8 mouse cellular contexts compared by ENCODE assay signal in the genomic region with DNA sequence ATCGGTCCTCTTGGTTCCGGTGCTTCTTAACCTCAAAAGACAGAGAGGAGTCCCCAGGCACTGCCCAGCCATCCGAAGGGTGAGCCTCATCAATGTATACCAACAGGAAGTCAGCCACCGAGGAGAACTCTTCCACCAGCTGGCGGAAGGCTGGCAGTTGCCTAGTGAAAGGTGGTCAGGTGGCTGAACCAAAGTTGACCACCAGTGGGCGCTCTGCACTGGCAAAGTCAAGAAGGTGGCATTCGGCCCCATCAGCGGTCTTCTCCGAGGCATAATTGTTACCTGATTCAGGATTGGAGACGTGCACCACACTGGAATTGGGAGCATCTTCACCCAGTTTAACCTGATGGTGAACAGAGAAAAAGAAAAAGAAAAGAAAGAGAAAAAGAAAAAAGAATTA. TPM values are rescaled to one million over a fixed set of nuclear protein-coding genes. Genes with fewer than 3 reads are reported as not detected.
DNase-seq lines count a peak whose midpoint lies in the region; ATAC-seq and TF ChIP-seq lines count a peak whose summit lies in the region.

No protein-coding gene starts in this region.

- peak; percentile 15 for DNase-seq in forebrain, embryonic 14.5 days (ENCODE audit: low spot score)
- peak; percentile 14 for DNase-seq in c-Kit-positive CD71-positive TER-119-positive erythroid progenitor cells, embryonic 14.5 days (ENCODE audit: low spot score)
- peak; percentile 40 to 42 for DNase-seq in frontal cortex, postnatal 36 days (ENCODE audit: low spot score in 2 of 2)
- DNase-seq in layer of hippocampus, adult 2 months (ENCODE audit: low spot score in 2 of 2), result peak; percentile 7 to 45
- peak; percentile 68 for DNase-seq in splenic B cell, adult 2 months (ENCODE audit: low read depth, low spot score)

- no peaks in the 10 kb centered on the region for H3K9me3 ChIP-seq in forebrain, embryonic 14.5 days (replicated peaks; ENCODE audit: control insufficient read depth, low read length)
- no peaks in the 10 kb centered on the region for H3K9me3 ChIP-seq in forebrain, embryonic 15.5 days
- no peaks in the 10 kb centered on the region for H3K9me3 ChIP-seq in E14TG2a.4 (ENCODE audit: low read length)

- H3K4me3 ChIP-seq in forebrain, embryonic 14.5 days (ENCODE audit: low read depth, low read length), result no peak overlapping the region
- H3K4me3 ChIP-seq in forebrain, embryonic 15.5 days, result no peak overlapping the region
- no peak overlapping the region for H3K4me3 ChIP-seq in E14TG2a.4 (replicated peaks; ENCODE audit: low read length)
- no peak overlapping the region for H3K4me3 ChIP-seq in layer of hippocampus, adult 2 months

- no peak overlapping the region for H3K9ac ChIP-seq in forebrain, embryonic 14.5 days (ENCODE audit: low read length)
- H3K9ac ChIP-seq in forebrain, embryonic 15.5 days (replicated peaks), result no peak overlapping the region

- H3K4me2 ChIP-seq in forebrain, embryonic 14.5 days (ENCODE audit: low read length), result no peak overlapping the region
- H3K4me2 ChIP-seq in forebrain, embryonic 15.5 days (replicated peaks), result no peak overlapping the region

- no peaks in the 10 kb centered on the region for H3K4me1 ChIP-seq in forebrain, embryonic 14.5 days (ENCODE audit: control insufficient read depth, insufficient read depth, low read length)
- H3K4me1 ChIP-seq in forebrain, embryonic 15.5 days, result peaks cover 10% of the 10 kb centered on the region; the same call in 1 of the 2 replicates
- peaks cover 5% of the 10 kb centered on the region; the same call in 1 of the 2 replicates for H3K4me1 ChIP-seq in E14TG2a.4 (replicated peaks; ENCODE audit: low read depth, low read length)

- TF ChIP-seq CTCF in E14TG2a.4 (conservative IDR thresholded peaks at IDR 0.05; ENCODE audit: low read length), result peak; percentile 94
- TF ChIP-seq CTCF in layer of hippocampus, adult 2 months (conservative IDR thresholded peaks at IDR 0.05), result peak; percentile 83

- no peaks in the 10 kb centered on the region for H3K36me3 ChIP-seq in forebrain, embryonic 14.5 days (ENCODE audit: control insufficient read depth, insufficient read depth, low read length)
- no peaks in the 10 kb centered on the region for H3K36me3 ChIP-seq in forebrain, embryonic 15.5 days
- no peaks in the 10 kb centered on the region for H3K36me3 ChIP-seq in E14TG2a.4 (ENCODE audit: insufficient read depth, low read length)
- no peaks in the 10 kb centered on the region for H3K36me3 ChIP-seq in splenic B cell, adult 2 months (ENCODE audit: control insufficient read depth, insufficient read depth, low read length, poor library complexity, severe bottlenecking)

- no peaks in the 10 kb centered on the region for H3K27me3 ChIP-seq in forebrain, embryonic 14.5 days (replicated peaks; ENCODE audit: control insufficient read depth, insufficient read depth, low read length)
- no peaks in the 10 kb centered on the region for H3K27me3 ChIP-seq in forebrain, embryonic 15.5 days
- no peaks in the 10 kb centered on the region for H3K27me3 ChIP-seq in E14TG2a.4 (ENCODE audit: insufficient read depth, low read length)
- H3K27me3 ChIP-seq in splenic B cell, adult 2 months (ENCODE audit: control insufficient read depth, insufficient read depth, low read length, poor library complexity, severe bottlenecking), result no peaks in the 10 kb centered on the region

- no peak overlapping the region for H3K27ac ChIP-seq in forebrain, embryonic 14.5 days (ENCODE audit: low read depth, low read length)
- no peak overlapping the region for H3K27ac ChIP-seq in forebrain, embryonic 15.5 days (replicated peaks)
- no peak overlapping the region; the same call in 1 of the 2 replicates for H3K27ac ChIP-seq in layer of hippocampus, adult 2 months

- WGBS in forebrain, embryonic 14.5 days, result 58% methylated on average over 10 of the region's 10 CpGs
- WGBS in forebrain, embryonic 15.5 days, result 59% methylated on average over 10 of the region's 10 CpGs

- ATAC-seq in forebrain, embryonic 14.5 days, result no peak
- ATAC-seq in forebrain, embryonic 15.5 days (replicated peaks), result no peak
- ATAC-seq in megakaryocyte progenitor cell, adult 5-6 weeks (replicated peaks; ENCODE audit: poor library complexity), result peak; percentile 93

RNA-seq across cellular contexts. Expression of a gene that starts 8.6 kb away (rescaled TPM):
- 0.55 and 0.66 TPM in 2 replicates for polyA plus RNA-seq in forebrain, embryonic 14.5 days (2014; fragmentation: Nextera tagmentation; extraction: Ambion mirVana)
- polyA plus RNA-seq in forebrain, embryonic 15.5 days (2015; fragmentation: Nextera tagmentation; extraction: Ambion mirVana), result 0.46 and 0.74 TPM in 2 replicates
- total RNA-seq in layer of hippocampus, adult 2 months (2021), result 10 to 100 TPM; 44.7 to 45.7 TPM
- total RNA-seq in megakaryocyte progenitor cell, adult 5-6 weeks (2015), result 24.0 and 24.5 TPM in 2 replicates
- 29.4 and 30.0 TPM in 2 replicates for total RNA-seq in megakaryocyte progenitor cell, adult 5-6 weeks (2017)

Comparison
In these comparisons a context has a peak if more than half of its experiments do, and no peak if none do; other contexts are left out.
1. DNase-seq: peak in every context shown above with its lines; median percentile 68 in splenic B cell, adult 2 months; 41 in frontal cortex, postnatal 36 days; 26 in layer of hippocampus, adult 2 months; 15 in forebrain, embryonic 14.5 days; 14 in c-Kit-positive CD71-positive TER-119-positive erythroid progenitor cells, embryonic 14.5 days.